Mouse (Mus musculus): Measurements from ENCODE around the gene Fam102b. TPM values are rescaled to one million over a fixed set of nuclear protein-coding genes. Genes with fewer than 3 reads are reported as not detected.

Fam102b gene
- polyA plus RNA-seq, 1 experiment from 2014 or later, result 12.6 TPM

Small RNA genes lying within 50 kb of the gene (microRNA-seq; reads per million reads assigned to microRNA genes)
- gene Gm44384, result not detected

Other genes with a start within 250 kb of the Fam102b start
- 16.7 and 17.3 TPM in 2 replicates for gene Stxbp3, start 187.1 kb downstream of the Fam102b start, polyA plus RNA-seq (2015; fragmentation: Nextera tagmentation; extraction: Ambion mirVana)
- gene Fndc7, start 137.6 kb downstream of the Fam102b start, polyA plus RNA-seq (2015; fragmentation: Nextera tagmentation; extraction: Ambion mirVana), result 0.05 and 0.06 TPM in 2 replicates
- gene Prpf38b, start 115.9 kb downstream of the Fam102b start, polyA plus RNA-seq (2015; fragmentation: Nextera tagmentation; extraction: Ambion mirVana), result 48.9 and 50.6 TPM in 2 replicates
- gene Henmt1, start 87.7 kb downstream of the Fam102b start, polyA plus RNA-seq (2015; fragmentation: Nextera tagmentation; extraction: Ambion mirVana), result 3.7 and 3.8 TPM in 2 replicates
- gene Gm9857, start 87.2 kb downstream of the Fam102b start, polyA plus RNA-seq (2015; fragmentation: Nextera tagmentation; extraction: Ambion mirVana), result not detected in 2 replicates
- gene Slc25a54, start 52.9 kb upstream of the Fam102b start, polyA plus RNA-seq (2015; fragmentation: Nextera tagmentation; extraction: Ambion mirVana), result not detected in 2 replicates
- 3.6 and 5.7 TPM in 2 replicates for gene Slc25a24, start 95.5 kb upstream of the Fam102b start, polyA plus RNA-seq (2015; fragmentation: Nextera tagmentation; extraction: Ambion mirVana)

Data from hindbrain, embryonic 16.5 days (tissue).